In genomic region chr7:109695339-109695726, GRCm38 (mm10) we compare ENCODE assay signal across 31 mouse cellular contexts. TPM values are rescaled to one million over a fixed set of nuclear protein-coding genes. Genes with fewer than 3 reads are reported as not detected.
A peak's percentile ranks its signal among the peaks of the same experiment; 100 is the strongest.
DNase-seq lines count a peak whose midpoint lies in the region; ATAC-seq and TF ChIP-seq lines count a peak whose summit lies in the region.
"Had no signal": no experiment of that assay in that cellular context is flagged by ENCODE, and none has a peak within 500 bp of the region (broad histone marks: within the 10 kb centered on the region; RNA-seq: fewer than 3 reads in every experiment).

No protein-coding gene starts in this region.

- no peaks in the 10 kb centered on the region for H3K36me3 ChIP-seq in midbrain, embryonic 11.5 days (ENCODE audit: control insufficient read depth, insufficient read depth, low read length)
- H3K36me3 ChIP-seq in midbrain, postnatal 0 days (ENCODE audit: insufficient read depth, low read length), result no peaks in the 10 kb centered on the region
- H3K36me3 ChIP-seq: embryonic facial prominence, embryonic 10.5 days; embryonic facial prominence, embryonic 13.5 days; forebrain, embryonic 12.5 days; forebrain, embryonic 15.5 days; heart, embryonic 13.5 days; hindbrain, embryonic 10.5 days; hindbrain, embryonic 13.5 days; intestine, embryonic 15.5 days had no signal

- 92% methylated on average over 10 of the region's 10 CpGs for WGBS in midbrain, embryonic 11.5 days
- WGBS in midbrain, postnatal 0 days, result 92% methylated on average over 10 of the region's 10 CpGs

- H3K27ac ChIP-seq in midbrain, embryonic 11.5 days (ENCODE audit: low read depth, low read length), result no peak overlapping the region
- H3K27ac ChIP-seq in midbrain, postnatal 0 days (ENCODE audit: low read depth, low read length), result no peak overlapping the region
- H3K27ac ChIP-seq: embryonic facial prominence, embryonic 10.5 days; embryonic facial prominence, embryonic 13.5 days; forebrain, embryonic 12.5 days; forebrain, embryonic 15.5 days; heart, embryonic 13.5 days; hindbrain, embryonic 10.5 days; hindbrain, embryonic 13.5 days; intestine, embryonic 15.5 days had no signal

- H3K4me1 ChIP-seq in midbrain, embryonic 11.5 days (ENCODE audit: control insufficient read depth, insufficient read depth, low read length), result no peaks in the 10 kb centered on the region
- no peaks in the 10 kb centered on the region for H3K4me1 ChIP-seq in midbrain, postnatal 0 days (ENCODE audit: insufficient read depth, low read length)
- H3K4me1 ChIP-seq: embryonic facial prominence, embryonic 10.5 days; embryonic facial prominence, embryonic 13.5 days; forebrain, embryonic 12.5 days; forebrain, embryonic 15.5 days; hindbrain, embryonic 10.5 days; hindbrain, embryonic 13.5 days had no signal

- H3K9me3 ChIP-seq in midbrain, embryonic 11.5 days (ENCODE audit: control insufficient read depth, low read length), result no peaks in the 10 kb centered on the region
- H3K9me3 ChIP-seq in midbrain, postnatal 0 days (ENCODE audit: low read length), result no peaks in the 10 kb centered on the region
- H3K9me3 ChIP-seq: embryonic facial prominence, embryonic 10.5 days; embryonic facial prominence, embryonic 13.5 days; forebrain, embryonic 12.5 days; forebrain, embryonic 15.5 days; heart, embryonic 13.5 days; hindbrain, embryonic 10.5 days; hindbrain, embryonic 13.5 days; intestine, embryonic 15.5 days had no signal

- no peak for TF ChIP-seq CTCF in midbrain, postnatal 0 days (IDR thresholded peaks at IDR 0.05)

- H3K9ac ChIP-seq in midbrain, embryonic 11.5 days (ENCODE audit: low read length), result no peak overlapping the region
- H3K9ac ChIP-seq in midbrain, postnatal 0 days (replicated peaks; ENCODE audit: low read length, poor library complexity, severe bottlenecking), result no peak overlapping the region
- H3K9ac ChIP-seq: embryonic facial prominence, embryonic 13.5 days; forebrain, embryonic 12.5 days; forebrain, embryonic 15.5 days; heart, embryonic 13.5 days; hindbrain, embryonic 13.5 days; intestine, embryonic 15.5 days had no signal

- H3K27me3 ChIP-seq in midbrain, embryonic 11.5 days (ENCODE audit: control insufficient read depth, insufficient read depth, low read length), result no peaks in the 10 kb centered on the region
- H3K27me3 ChIP-seq in midbrain, postnatal 0 days (ENCODE audit: insufficient read depth, low read length), result no peaks in the 10 kb centered on the region
- H3K27me3 ChIP-seq: embryonic facial prominence, embryonic 13.5 days; forebrain, embryonic 12.5 days; forebrain, embryonic 15.5 days; heart, embryonic 13.5 days; hindbrain, embryonic 13.5 days; intestine, embryonic 15.5 days had no signal

- peak; percentile 66 for DNase-seq in midbrain, embryonic 11.5 days (ENCODE audit: low spot score, missing footprints)
- no peak for DNase-seq in midbrain, postnatal 0 days (ENCODE audit: low spot score)
- DNase-seq in ES-CJ7 (ENCODE audit: low read depth, low spot score) (peak; percentile 90), ZHBTc4 (ENCODE audit: low read depth, low spot score) (peak; percentile 85)
- no peak for DNase-seq in lung, postnatal 10 days
- no peak for DNase-seq in gastrocnemius, postnatal 4 days (ENCODE audit: low spot score in 2 of 2)
- DNase-seq: adrenal gland, adult 2 months; adrenal gland, postnatal 14 days; cerebellum, adult 11-12 months; cerebellum, adult 8-10 months; cerebellum, postnatal 10 days; cerebellum, postnatal 36 days; embryo, embryonic 11 days; gastrocnemius, postnatal 10 days; gastrocnemius, postnatal 36 days; heart, adult 18-20 months; kidney, adult 11 months had no signal

- ATAC-seq in midbrain, embryonic 11.5 days (ENCODE audit: low FRiP score), result no peak
- no peak for ATAC-seq in midbrain, postnatal 0 days (ENCODE audit: low FRiP score)
- ATAC-seq: CD4-positive, CD25-positive, alpha-beta regulatory T cell, adult 4 months; forebrain, embryonic 15.5 days; hindbrain, embryonic 16.5 days; intestine, embryonic 15.5 days had no signal

- no peak overlapping the region for H3K4me2 ChIP-seq in midbrain, embryonic 11.5 days
- H3K4me2 ChIP-seq in midbrain, postnatal 0 days (ENCODE audit: low read depth, low read length, poor library complexity, severe bottlenecking), result no peak overlapping the region
- H3K4me2 ChIP-seq: embryonic facial prominence, embryonic 13.5 days; forebrain, embryonic 12.5 days; forebrain, embryonic 15.5 days; heart, embryonic 13.5 days; hindbrain, embryonic 13.5 days; intestine, embryonic 15.5 days had no signal

- no peak overlapping the region for H3K4me3 ChIP-seq in midbrain, embryonic 11.5 days (ENCODE audit: low read depth, low read length)
- no peak overlapping the region for H3K4me3 ChIP-seq in midbrain, postnatal 0 days (ENCODE audit: low read depth, low read length)
- H3K4me3 ChIP-seq: embryonic facial prominence, embryonic 10.5 days; embryonic facial prominence, embryonic 13.5 days; erythroblast, embryonic 14.5 days; forebrain, embryonic 12.5 days; forebrain, embryonic 15.5 days; heart, embryonic 13.5 days; hindbrain, embryonic 10.5 days; hindbrain, embryonic 13.5 days; intestine, embryonic 15.5 days had no signal

RNA-seq across cellular contexts. Expression of gene St5, which starts 8.1 kb away (rescaled TPM):
- 37.9 and 41.6 TPM in 2 replicates for polyA plus RNA-seq in midbrain, embryonic 11.5 days (2014; fragmentation: Nextera tagmentation; extraction: Ambion mirVana)
- 25.8 and 48.3 TPM in 2 replicates for total RNA-seq in midbrain, postnatal 0 days (2014; rRNA removed)
- 14.4 and 16.0 TPM in 2 replicates for polyA plus RNA-seq in midbrain, postnatal 0 days (2015; fragmentation: Nextera tagmentation; extraction: Ambion mirVana)
- 10 to 100 TPM; 45.5 to 47.6 TPM for total RNA-seq in gastrocnemius, postnatal 4 days (2021)

RNA-seq across cellular contexts. Expression of gene Akip1, which starts 8.2 kb away (rescaled TPM):
- 19.4 and 20.7 TPM in 2 replicates for polyA plus RNA-seq in midbrain, embryonic 11.5 days (2014; fragmentation: Nextera tagmentation; extraction: Ambion mirVana)
- total RNA-seq in midbrain, postnatal 0 days (2014; rRNA removed), result 7.3 and 8.2 TPM in 2 replicates
- polyA plus RNA-seq in midbrain, postnatal 0 days (2015; fragmentation: Nextera tagmentation; extraction: Ambion mirVana), result 12.1 and 13.7 TPM in 2 replicates
- total RNA-seq in gastrocnemius, postnatal 4 days (2021), result 10 to 100 TPM; 15.2 to 17.6 TPM

RNA-seq across cellular contexts. Expression of gene BC051019, which starts 28.3 kb away (rescaled TPM):
- polyA plus RNA-seq in midbrain, embryonic 11.5 days (2014; fragmentation: Nextera tagmentation; extraction: Ambion mirVana), result not detected in 2 replicates
- total RNA-seq in midbrain, postnatal 0 days (2014; rRNA removed), result 1.5 TPM in 1 of 2 replicates, not detected in the other
- 0.45 and 0.58 TPM in 2 replicates for polyA plus RNA-seq in midbrain, postnatal 0 days (2015; fragmentation: Nextera tagmentation; extraction: Ambion mirVana)
- not detected for total RNA-seq in gastrocnemius, postnatal 4 days (2021)
- total RNA-seq: adrenal gland, adult 2 months; adrenal gland, postnatal 14 days; gastrocnemius, adult 18-20 months; gastrocnemius, postnatal 10 days; gastrocnemius, postnatal 36 days; heart, postnatal 25 days had no signal
- polyA plus RNA-seq: adrenal gland, adult 2 months; erythroblast, embryonic 14.5 days; forebrain, embryonic 12.5 days had no signal

RNA-seq across cellular contexts. Expression of gene Ascl3, which starts 36.2 kb away (rescaled TPM):
- polyA plus RNA-seq in midbrain, embryonic 11.5 days (2014; fragmentation: Nextera tagmentation; extraction: Ambion mirVana), result 0.20 TPM in 1 of 2 replicates, not detected in the other
- total RNA-seq in midbrain, postnatal 0 days (2014; rRNA removed), result not detected in 2 replicates
- polyA plus RNA-seq in midbrain, postnatal 0 days (2015; fragmentation: Nextera tagmentation; extraction: Ambion mirVana), result 0.23 TPM in 1 of 2 replicates, not detected in the other
- total RNA-seq in gastrocnemius, postnatal 4 days (2021), result not detected
- total RNA-seq: adrenal gland, adult 2 months; adrenal gland, postnatal 14 days; gastrocnemius, adult 18-20 months; gastrocnemius, postnatal 10 days; gastrocnemius, postnatal 36 days; heart, adult 18-20 months; heart, postnatal 25 days had no signal
- polyA plus RNA-seq: CD4-positive, CD25-positive, alpha-beta regulatory T cell, adult 4 months; embryonic facial prominence, embryonic 10.5 days; embryonic facial prominence, embryonic 13.5 days; forebrain, embryonic 12.5 days; forebrain, embryonic 15.5 days; heart, embryonic 13.5 days; heart, embryonic 16.5 days; intestine, embryonic 15.5 days had no signal

RNA-seq across cellular contexts. Expression of gene Tmem9b, which starts 57.3 kb away (rescaled TPM):
- polyA plus RNA-seq in midbrain, embryonic 11.5 days (2014; fragmentation: Nextera tagmentation; extraction: Ambion mirVana), result 63.9 and 69.4 TPM in 2 replicates
- 316 and 407 TPM in 2 replicates for total RNA-seq in midbrain, postnatal 0 days (2014; rRNA removed)
- polyA plus RNA-seq in midbrain, postnatal 0 days (2015; fragmentation: Nextera tagmentation; extraction: Ambion mirVana), result 167 and 169 TPM in 2 replicates
- 10 to 100 TPM; 22.5 to 24.4 TPM for total RNA-seq in gastrocnemius, postnatal 4 days (2021)

Comparison
In these comparisons a context has a peak if more than half of its experiments do, and no peak if none do; other contexts are left out.
1. DNase-seq: peak in midbrain, embryonic 11.5 days (single experiment), ES-CJ7 (single experiment) and ZHBTc4 (single experiment); none in midbrain, postnatal 0 days (single experiment), lung, postnatal 10 days (single experiment) and gastrocnemius, postnatal 4 days (0 of 2).